Mouse (Mus musculus): Measurements from ENCODE around the gene N4bp2.

DNA sequence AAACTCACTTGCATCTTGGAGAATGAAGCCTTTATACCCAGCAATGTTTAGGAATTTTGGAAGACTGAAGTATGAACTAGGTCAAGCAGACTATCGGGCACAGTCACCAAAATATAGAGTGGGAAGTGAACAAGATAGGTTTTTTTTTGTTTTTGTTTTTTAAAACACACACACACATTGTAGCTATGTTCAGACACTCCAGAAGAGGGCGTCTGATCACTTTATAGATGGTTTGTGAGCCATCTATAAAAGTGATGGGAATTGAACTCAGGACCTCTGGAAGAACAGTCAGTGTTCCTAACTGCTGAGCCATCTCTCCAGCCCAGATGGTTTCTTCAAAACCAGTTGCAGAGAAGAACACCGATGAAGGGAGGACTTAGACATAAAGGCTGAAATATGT is 69.8 kb downstream of the N4bp2 start:
- TF ChIP-seq GATA1 (IDR thresholded peaks at IDR 0.05; ENCODE audit: borderline replicate concordance, low read length) (no peak), FLI1 (IDR thresholded peaks at IDR 0.05; ENCODE audit: low read length) (no peak)

All from megakaryocyte, embryonic 14.5 days (primary cell).